Mouse (Mus musculus) bone marrow, adult 2 months (tissue): ENCODE data around the gene Cd3g.

ENCODE experiments used
- CTCF ChIP-seq: fragments of 200-500 bp; IDR thresholded peaks from 2 replicates; pipeline ENCODE4 v1.5.1; 2011; ENCODE audit warnings: low read length, control low read depth; ENCODE audit not compliant: control insufficient read depth, insufficient read depth
- POLR2A ChIP-seq: fragments of 200-500 bp; IDR thresholded peaks from 2 replicates; pipeline ENCODE4 v1.6.1; 2011; ENCODE audit warnings: low read depth, mild to moderate bottlenecking, control low read depth, low read length, borderline replicate concordance; ENCODE audit not compliant: control insufficient read depth

DNA sequence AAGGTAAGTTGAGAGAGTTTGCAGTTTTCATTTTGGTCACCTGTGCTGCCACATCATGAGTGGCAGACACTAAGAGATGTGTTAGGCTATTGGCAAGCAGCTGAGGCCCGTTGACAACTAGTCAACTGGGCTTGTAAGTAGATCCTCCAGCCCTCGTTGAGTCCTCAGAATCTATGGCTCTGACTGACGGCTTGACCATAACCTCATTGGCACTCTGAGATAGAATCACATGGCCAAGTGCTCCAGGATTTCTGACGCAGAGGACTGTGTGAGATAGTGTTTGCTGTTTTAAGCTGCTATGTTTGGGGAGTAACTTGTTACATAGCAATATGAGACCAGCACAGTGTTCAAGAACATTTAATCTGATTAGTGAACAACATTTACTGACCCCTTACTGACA is 38.5 kb downstream of the Cd3g start:
- TF ChIP-seq CTCF (no peak), POLR2A (no peak)
